Mouse (Mus musculus) spleen, adult 2 months (tissue): ENCODE data around the gene Tenm4.

ENCODE experiments used
- CTCF ChIP-seq: fragments of 200-500 bp; IDR thresholded peaks from 2 replicates; pipeline ENCODE4 v1.5.1; 2011; ENCODE audit warnings: mild to moderate bottlenecking, inconsistent platforms; ENCODE audit not compliant: insufficient read depth, insufficient read length, insufficient replicate concordance; ENCODE audit errors: extremely low read depth
- POLR2A ChIP-seq: fragments of 200-500 bp; IDR thresholded peaks from 2 replicates; pipeline ENCODE4 v1.6.1; 2011; ENCODE audit warnings: low read depth, low read length, inconsistent platforms

GRCm38 (mm10) chr7:96650435-96650834 lies 479.4 kb downstream of the Tenm4 start:
- TF ChIP-seq CTCF (no peak), POLR2A (no peak)
